Mouse (Mus musculus) NIH3T3 (cell line): ENCODE measurements around the gene Ate1.
"Not testable (repeated sequence)": the region's sequence is repeated elsewhere in the genome, so short reads cannot be mapped to it uniquely, and the experiment has no call there.

Source experiments
- DNase-seq: peaks from one replicate; pipeline ENCODE4 v3.0.0-alpha.2; 2012; ENCODE audit warnings: low read depth

The Ate1 gene

GRCm38 (mm10) chr7:130394697-130395096 is 125.5 kb downstream of the Ate1 start:
- DNase-seq: no peak

DNA sequence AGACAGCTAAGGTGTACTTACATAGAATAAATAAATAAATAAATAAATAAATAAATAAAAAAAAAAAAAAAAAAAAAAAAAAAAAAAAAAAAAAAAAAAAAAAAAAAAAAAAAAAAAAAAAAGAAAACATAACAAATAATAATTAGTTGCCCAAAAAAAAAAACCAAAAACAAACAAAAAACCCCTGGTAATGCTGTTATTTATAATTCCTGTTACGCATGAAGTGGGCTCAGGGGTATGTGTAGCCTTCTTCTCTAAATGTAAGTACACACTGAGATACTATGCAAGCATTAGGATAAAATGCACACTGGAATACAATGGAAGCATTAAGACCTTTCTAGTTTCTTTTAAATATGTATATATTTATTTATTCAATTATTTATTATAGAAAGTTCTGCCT is 130.1 kb downstream of the Ate1 start:
- not testable (repeated sequence) for DNase-seq

DNA sequence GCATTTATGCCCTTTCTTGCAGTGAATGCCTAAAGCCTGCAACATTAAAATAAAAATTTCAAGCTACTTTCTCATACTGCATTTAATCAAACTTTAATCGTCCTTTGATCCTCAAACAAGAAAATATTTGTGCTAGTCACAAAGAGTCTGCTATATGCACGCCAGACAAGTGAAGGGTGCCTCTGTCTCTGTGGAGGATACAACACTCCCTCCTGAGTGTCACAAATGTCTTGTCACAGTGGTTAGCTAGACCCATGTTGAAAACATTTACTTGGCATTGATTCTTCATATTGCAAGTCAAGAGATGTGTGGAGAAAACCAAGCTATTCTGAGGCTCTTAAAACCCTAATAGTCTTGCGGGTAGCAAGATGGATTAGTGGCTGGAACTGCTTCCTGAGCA is 133.9 kb downstream of the Ate1 start:
- no peak for DNase-seq

DNA sequence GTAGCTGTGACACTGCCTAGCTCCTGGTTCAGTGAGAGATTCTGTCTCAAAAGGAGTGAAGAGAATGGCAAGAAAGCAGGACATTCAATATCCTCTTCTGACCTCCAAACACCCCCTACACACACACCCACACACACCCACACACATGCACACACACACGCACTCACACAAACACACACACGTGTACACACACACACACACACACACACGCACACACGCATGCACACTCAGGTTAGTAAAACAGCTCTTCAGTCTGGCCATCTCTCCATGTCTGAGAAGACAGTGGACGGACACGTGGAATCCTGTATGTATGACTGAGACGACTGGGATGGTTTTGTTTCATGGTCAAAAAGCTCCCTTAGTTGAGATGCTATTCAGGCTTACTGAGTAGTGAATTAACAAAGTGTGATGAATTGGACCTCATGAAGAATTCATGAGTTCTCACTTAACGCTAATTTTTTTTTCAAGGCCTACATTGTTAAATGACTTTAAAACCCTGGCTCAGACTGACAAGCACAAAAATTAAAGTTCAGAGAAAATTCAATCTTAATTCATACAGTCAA is 134.4 kb downstream of the Ate1 start:
- no peak for DNase-seq

DNA sequence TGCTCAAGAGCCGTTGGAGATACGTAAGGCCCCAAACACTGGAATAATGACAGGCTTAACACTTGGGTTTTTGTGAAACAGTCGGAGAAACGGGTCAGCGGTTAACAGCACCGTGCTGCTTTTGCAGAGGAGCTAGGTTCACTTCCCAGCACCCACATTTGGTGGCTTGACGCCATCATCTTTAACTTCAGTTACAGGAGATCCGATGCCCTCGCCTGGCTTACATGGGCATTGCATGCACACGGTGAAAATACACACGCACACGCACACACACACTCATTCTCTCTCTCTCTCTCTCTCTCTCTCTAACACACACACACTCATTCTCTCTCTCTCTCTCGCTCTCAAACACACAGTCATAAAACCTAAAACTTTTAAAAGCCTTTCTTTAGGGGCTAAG is 138.0 kb downstream of the Ate1 start:
- DNase-seq: no peak

DNA sequence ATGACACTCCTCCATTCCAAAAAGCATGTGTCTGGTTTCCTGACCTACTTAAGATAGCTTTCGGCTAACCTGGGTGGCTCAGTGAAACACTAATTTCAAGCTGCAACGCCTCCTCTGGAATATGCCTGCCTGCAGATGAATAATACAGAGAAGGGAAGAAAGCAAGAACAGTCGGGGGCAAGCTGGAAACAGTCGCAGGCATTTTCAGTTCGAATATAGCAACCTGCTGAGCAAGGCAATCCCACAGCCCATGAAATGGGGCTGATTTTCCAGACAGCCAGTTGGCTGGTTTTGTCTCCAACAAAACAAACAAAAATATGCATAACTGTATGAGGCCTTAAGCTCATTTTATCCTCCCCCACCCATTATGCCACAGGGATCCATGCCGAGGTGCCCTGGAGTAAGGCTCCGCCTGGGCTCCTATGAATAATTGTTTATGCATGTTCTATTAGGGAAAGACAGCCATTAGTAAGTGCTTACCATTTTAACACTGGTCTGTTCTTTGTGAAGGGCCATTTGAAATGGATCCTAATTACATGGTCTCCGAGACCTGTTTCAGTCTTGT is 138.7 kb downstream of the Ate1 start:
- no peak for DNase-seq

DNA sequence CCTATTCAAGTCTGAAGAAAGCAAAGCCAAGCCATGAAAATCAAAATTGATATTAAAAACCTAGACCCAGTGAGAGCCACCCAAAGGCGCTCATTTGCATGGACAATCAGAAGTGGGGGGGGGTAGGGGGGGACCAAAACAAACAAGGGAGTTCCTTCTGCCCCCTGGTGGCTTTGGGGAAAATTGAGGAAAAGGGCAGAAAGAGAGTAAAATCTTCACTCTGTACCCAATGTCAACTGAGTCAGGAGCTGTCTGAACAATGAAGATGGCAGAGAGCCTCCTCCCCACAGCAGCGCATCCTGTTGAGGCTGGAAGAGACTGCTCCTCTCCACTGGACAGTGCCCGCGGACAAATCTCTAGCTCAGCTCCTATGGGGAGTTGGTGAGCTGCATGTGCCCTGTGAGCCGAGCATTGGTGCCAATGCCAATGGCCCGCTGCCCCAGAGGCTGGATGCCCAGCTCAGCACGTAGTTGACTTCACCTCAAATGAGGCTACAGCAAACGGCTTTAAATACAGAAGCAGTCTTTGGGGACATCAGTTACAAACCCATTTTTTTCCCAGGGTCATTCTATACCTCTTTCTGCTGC is 139.3 kb downstream of the Ate1 start:
- peak; percentile 44 for DNase-seq

DNA sequence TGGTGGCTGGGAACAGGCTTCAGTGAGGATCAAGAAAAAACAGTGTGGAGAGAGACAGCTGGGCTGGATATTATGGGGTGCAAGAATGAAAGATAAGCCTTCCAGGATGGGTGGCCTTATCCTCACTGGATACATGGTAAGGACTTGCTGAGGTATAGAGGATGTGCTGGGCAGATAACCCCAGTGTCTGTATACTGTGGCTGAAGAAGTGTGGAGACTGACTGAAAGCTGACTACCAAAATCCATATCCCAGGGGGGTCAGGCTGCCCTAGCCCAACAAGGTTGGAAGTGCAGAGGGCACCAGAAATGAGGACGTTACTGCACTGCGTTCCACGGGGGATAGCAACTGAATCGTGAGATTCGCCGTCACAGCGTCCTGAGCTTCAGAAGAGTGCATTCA is 139.8 kb downstream of the Ate1 start:
- no peak for DNase-seq

DNA sequence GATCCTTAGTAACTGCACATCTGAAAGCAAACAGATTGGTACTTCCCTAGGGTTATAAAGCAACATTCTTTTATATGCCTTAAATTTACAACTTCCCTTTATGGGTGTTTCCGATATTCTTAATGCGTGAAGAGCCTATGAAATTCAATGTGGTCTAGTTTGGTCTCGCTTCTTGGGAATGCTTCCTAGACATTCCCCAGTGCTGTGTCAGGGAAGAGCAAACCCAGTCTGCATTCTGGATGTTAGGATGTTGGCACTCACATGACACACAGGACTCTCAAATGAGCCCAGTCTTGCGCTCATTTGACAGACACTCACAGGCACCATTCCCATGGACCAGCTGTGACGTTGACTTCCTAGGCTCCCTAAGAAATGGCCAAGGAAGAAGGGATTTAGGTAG is 140.3 kb downstream of the Ate1 start:
- DNase-seq: peak; percentile 55

DNA sequence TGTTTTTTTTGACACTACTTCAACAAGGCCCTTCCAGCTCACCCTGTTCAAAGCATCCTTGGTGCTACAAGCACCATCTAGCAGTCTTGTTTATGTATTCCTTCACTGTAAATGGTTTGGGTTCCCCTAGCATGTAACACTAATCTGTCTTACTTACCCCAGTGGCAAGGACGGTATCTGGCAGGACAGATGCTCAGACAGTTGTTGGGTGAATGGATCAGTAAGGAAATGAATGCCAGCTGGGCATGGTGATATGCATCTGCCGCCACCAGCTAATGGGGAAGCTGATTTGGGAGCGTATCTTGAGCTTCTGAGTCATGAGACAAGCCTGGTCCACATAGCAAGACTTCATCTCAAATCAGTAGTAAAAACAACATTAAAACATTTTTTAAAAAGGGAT is 141.9 kb downstream of the Ate1 start:
- DNase-seq: no peak

DNA sequence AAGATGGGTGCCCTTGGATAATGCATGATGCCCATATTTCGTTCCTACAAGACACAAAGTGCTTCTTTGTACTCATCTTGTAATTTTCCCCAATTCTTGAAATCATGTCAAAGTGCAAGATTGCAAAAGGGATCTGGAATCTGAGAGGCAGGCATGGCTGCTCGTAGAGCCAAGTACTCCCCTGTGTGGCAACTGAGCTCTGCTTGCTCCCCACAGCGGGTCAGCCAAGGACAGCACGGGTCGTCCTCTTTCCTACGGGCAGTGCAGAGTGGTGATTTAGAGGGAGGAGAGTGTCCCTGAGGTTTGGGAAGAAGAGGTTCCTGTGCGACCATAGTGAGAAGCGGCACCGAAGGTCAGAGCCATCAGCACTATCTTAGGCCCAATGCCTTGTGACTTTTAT is 145.9 kb downstream of the Ate1 start:
- DNase-seq: no peak

GRCm38 (mm10) chr7:130368827-130369641 is 151.1 kb downstream of the Ate1 start:
- DNase-seq: no peak

DNA sequence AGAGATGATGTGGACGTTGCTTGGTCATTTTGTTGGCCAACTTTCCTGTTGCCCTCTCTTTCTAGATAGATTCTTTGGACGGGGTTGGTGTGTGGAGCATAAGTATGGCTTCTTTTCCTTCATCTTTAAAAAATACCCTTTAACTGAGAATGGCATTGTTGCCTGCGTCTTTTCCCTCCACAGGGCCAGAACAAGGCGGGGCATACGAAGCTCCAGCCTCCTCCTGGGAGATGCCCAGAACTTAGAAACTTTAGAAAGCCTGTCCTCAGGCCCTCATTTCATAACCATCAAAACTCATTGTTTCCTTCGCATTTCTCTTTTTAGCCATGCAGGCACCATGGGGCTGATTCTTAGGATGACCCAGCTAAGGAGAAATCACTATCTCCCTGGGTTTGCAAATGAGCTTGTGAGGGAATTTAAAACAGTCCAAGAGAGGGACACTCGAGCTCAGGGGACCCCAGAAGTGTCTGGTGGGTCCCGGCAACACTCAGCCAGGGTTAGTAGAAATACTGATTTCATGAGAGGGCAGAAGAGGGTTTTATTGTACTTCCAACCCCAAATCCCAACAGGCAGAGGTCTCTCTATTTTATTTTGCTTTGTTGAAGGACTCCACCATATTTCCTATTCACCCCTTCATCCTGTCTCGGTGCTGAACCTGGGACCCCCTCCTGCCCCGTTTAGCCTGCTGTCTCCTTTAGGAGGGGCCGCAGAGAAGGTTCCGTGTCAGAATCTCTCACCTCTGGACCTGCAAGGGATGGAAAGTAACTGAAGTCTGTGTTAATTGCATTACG is 151.9 kb downstream of the Ate1 start:
- DNase-seq: no peak

DNA sequence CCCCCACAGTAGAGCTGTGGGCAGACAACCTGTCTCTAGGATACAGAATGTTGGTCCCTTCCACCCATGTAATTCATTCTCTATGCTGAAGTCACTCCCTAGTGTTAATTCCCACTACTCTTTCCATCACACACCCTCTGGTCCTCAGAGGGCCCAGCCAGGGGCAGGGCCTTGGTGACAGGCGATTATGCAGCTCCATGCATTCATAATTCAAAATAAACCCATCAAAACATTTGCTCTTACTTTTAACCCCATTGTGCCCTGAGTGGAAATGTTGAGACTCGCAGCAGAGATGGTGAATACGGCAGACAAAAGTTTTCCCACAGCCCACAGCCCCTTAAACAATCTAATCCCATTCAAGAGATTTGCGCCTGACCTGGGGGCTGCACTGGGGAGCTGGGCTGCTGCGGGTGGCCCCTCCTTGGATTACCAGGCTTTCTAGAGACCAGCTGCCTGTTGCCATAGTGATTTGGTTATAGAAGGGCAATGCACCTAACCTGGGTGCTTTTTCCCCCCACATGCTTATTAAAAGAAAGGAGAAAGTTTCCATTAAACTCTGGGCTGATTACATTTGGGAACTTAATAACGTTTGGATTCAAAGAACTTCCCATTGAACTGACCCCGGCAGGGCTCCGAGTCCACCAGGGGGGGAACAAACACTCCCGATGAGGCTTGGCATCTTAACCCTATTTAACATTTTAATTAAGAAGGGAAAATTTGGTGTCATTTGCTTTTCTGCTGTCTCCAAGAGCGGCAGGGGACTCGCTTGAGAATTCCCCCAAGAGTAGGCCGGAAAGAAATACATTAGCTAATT is 152.7 kb downstream of the Ate1 start:
- DNase-seq: no peak

- no peak for DNase-seq
Measured at GRCm38 (mm10) chr7:130365711-130366110, 154.5 kb downstream of the Ate1 start.
